Mouse (Mus musculus) neural tube, embryonic 10.5 days (tissue): ENCODE data around the gene Fam110a.

Source experiments
- DNase-seq: peaks from one replicate; pipeline ENCODE4 v3.0.0-alpha.2; 2017; ENCODE audit warnings: low spot score; ENCODE audit errors: extremely low spot score

Gene Fam110a

DNA sequence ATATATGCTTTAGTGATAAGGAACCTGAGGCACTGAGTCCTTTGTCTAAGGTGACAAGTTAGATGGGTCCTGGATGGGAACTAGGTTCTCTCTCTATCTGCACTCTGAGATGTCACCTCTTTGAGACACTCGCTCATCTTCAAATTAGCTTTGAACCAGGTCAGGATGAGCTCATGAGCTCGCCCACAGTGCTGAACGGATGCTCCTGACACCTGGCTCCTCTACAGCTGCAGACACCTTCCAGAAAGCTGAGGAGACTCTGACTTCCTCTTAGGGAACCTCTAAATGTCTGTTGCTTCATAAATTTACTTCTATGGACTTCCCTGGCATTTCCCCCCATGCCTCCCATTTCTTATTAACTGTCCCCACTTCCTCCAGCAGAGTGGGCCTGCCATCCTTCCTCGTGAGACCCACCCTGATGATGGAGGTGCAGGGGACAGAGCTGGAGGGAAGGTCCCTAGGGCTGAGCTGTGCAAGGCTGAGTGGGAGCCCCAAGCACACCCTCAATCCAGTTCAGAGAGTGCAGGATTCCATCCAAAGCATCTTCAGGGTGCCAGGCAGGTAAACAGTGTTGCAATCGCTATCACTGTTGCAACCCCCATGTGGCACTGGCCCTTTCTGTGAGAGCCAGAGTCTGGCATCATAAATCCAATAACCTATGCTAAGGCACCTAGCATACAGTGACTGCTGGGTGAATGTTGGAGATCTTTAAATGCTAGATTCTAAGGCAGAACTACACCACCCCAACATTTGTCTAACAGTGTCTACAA is 40.2 kb downstream of the Fam110a start:
- DNase-seq = no peak

GRCm38 (mm10) chr2:151938780-151939200 is 41.2 kb downstream of the Fam110a start:
- no peak for DNase-seq

- DNase-seq = no peak
These were observed 42.1 kb downstream of the Fam110a start for GRCm38 (mm10) chr2:151937893-151938292.

- DNase-seq = peak; percentile 92
These were observed 49.5 kb downstream of the Fam110a start for GRCm38 (mm10) chr2:151930389-151931074.

DNA sequence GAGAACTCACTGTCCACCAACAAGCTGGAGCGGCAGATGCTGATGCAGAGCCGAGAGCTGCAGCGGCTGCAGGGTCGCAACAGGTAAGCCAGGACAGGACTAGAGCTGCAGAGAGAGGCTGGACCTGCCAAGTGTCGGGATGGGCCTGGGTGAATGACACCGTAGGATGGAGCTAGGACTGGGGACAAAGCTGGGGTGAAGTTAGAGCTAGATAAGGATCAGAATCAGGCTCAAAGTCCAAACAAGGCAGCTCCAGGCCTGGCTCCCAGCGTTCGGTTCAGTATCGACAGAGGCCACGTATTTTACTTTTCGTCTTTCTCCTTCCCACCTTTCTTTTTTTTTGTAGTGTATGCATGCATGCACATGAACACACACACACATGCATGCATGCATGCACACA is 52.9 kb downstream of the Fam110a start:
- no peak for DNase-seq

GRCm38 (mm10) chr2:151925715-151926114 is 54.3 kb downstream of the Fam110a start:
- DNase-seq = no peak

GRCm38 (mm10) chr2:151924276-151924675 is 55.7 kb downstream of the Fam110a start:
- no peak for DNase-seq

GRCm38 (mm10) chr2:151921596-151921995 is 58.4 kb downstream of the Fam110a start:
- DNase-seq = peak; percentile 42

DNA sequence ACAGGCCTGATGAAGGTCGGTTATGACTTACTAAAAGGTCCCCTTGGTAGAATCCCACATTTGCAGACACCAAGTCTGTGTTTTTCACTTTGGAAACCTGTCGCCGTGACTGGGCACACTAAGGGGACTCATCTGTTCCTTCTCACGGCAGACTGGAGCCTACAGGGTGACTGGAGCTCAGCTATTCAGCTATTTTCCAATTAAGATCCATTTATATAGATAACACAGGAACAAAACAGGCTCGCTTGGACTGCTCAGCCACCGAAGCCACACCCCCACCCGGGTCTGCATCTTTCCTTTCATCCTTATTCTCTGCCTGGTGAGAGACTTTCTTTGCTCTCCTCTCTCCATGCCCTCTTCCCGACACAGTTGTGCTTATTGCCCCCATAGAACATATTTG is 59.0 kb downstream of the Fam110a start:
- DNase-seq = no peak
